Mouse (Mus musculus): ENCODE data around the gene Adcyap1r1. TPM values are rescaled to one million over a fixed set of nuclear protein-coding genes. Genes with fewer than 3 reads are reported as not detected.

Gene Adcyap1r1
- total and polyA plus RNA-seq, 3 experiments = not detected

- dilution Hi-C loops (cut with MboI; ENCODE audit: extremely low pct_ligation_motif_present, extremely low pct_unique_long_range_greater_than_20kb, low sequenced_read_pairs) = no loop called here
- Histone ChIP-seq H3K36me3 (replicated peaks in 1 of 2; ENCODE audit: control insufficient read depth in 1 of 2, insufficient read depth in 1 of 2, low read length in 1 of 2) (no peaks in the 10 kb centered on the region), H3K9me3 (replicated peaks; ENCODE audit: low read length) (peaks cover 6% of the 10 kb centered on the region), H3K4me3 (replicated peaks in 1 of 3; ENCODE audit: low read depth in 2 of 3, low read length in 2 of 3, poor library complexity in 1 of 3) (no peak overlapping the region), H3K27me3 (replicated peaks) (peaks cover 2% of the 10 kb centered on the region), H3K27ac (ENCODE audit: insufficient read depth, low read depth) (no peak overlapping the region), H3K4me1 (ENCODE audit: control insufficient read depth in 1 of 2, insufficient read depth in 2 of 2) (peaks cover 0 to 19% of the 10 kb centered on the region in 2 experiments; a peak in 2 of 4 replicates), H3K9ac (ENCODE audit: insufficient read depth, low read depth) (no peak overlapping the region), H3K79me2 (replicated peaks; ENCODE audit: control insufficient read depth, extremely low read depth, insufficient read depth, poor library complexity, severe bottlenecking) (no peaks in the 10 kb centered on the region), H3K4me2 (ENCODE audit: insufficient read depth, low read depth, poor library complexity, severe bottlenecking) (peak overlapping the region; percentile 38; the same call in 1 of the 2 replicates)
- in situ Hi-C loops (cut with MboI; ENCODE audit: low pct_ligation_motif_present, low pct_unique_long_range_greater_than_20kb, low sequenced_read_pairs) = loop anchor here (5.0 to 25.0 kb wide), 3 partner anchors 119 to 426 kb away; no protein-coding TSS in a partner anchor
- TF ChIP-seq SMC3 (IDR thresholded peaks at IDR 0.05; ENCODE audit: low read depth, low read length) = peak; percentile 30; the same call in 1 of the 2 replicates
- TF ChIP-seq CTCF (conservative IDR thresholded peaks at IDR 0.05 in 1 of 2, IDR thresholded peaks at IDR 0.05 in 1 of 2; ENCODE audit: low read depth in 2 of 2, low read length in 2 of 2) = peak; percentile 40 to 69
- TF ChIP-seq RAD21 (IDR thresholded peaks at IDR 0.05; ENCODE audit: low read depth, low read length) = peak; percentile 66
- TF ChIP-seq SIN3A (IDR thresholded peaks at IDR 0.05; ENCODE audit: low read length) = no peak
- DNase-seq (ENCODE audit: extremely low read depth) = peak; percentile 64
Measured at GRCm38 (mm10) chr6:55511212-55512065, 59.7 kb downstream of the Adcyap1r1 start.

- dilution Hi-C loops (cut with MboI; ENCODE audit: extremely low pct_ligation_motif_present, extremely low pct_unique_long_range_greater_than_20kb, low sequenced_read_pairs) (no loop called here), in situ Hi-C loops (cut with MboI; ENCODE audit: low pct_ligation_motif_present, low pct_unique_long_range_greater_than_20kb, low sequenced_read_pairs) (loop anchor here (5.0 to 25.0 kb wide), 3 partner anchors 120 to 425 kb away; no protein-coding TSS in a partner anchor)
- no peaks in the 10 kb centered on the region for H3K79me2 ChIP-seq (replicated peaks; ENCODE audit: control insufficient read depth, extremely low read depth, insufficient read depth, poor library complexity, severe bottlenecking)
- no peaks in the 10 kb centered on the region for H3K36me3 ChIP-seq (replicated peaks in 1 of 2; ENCODE audit: control insufficient read depth in 1 of 2, insufficient read depth in 1 of 2, low read length in 1 of 2)
- no peak for TF ChIP-seq POLR2AphosphoS2 (IDR thresholded peaks at IDR 0.05; ENCODE audit: low read depth, low read length)
- peak; percentile 50; the same call in 1 of the 2 replicates for TF ChIP-seq MAFK (IDR thresholded peaks at IDR 0.05; ENCODE audit: insufficient replicate concordance, low read length)
- no peak for TF ChIP-seq HCFC1 (IDR thresholded peaks at IDR 0.05; ENCODE audit: low read depth, low read length)
- peak; percentile 77 for TF ChIP-seq IRF4 (IDR thresholded peaks at IDR 0.05; ENCODE audit: low read depth, low read length)
- TF ChIP-seq RCOR1 (conservative IDR thresholded peaks at IDR 0.05; ENCODE audit: low read depth, low read length) = no peak
- no peak for TF ChIP-seq MAZ (IDR thresholded peaks at IDR 0.05; ENCODE audit: low read depth, low read length)
- no peak for TF ChIP-seq TCF12 (IDR thresholded peaks at IDR 0.05; ENCODE audit: low read depth, low read length)
- no peak for TF ChIP-seq SIN3A (IDR thresholded peaks at IDR 0.05; ENCODE audit: low read length)
- peak; percentile 36; the same call in 1 of the 2 replicates for TF ChIP-seq BHLHE40 (IDR thresholded peaks at IDR 0.05; ENCODE audit: low read depth, low read length)
- peak; percentile 84 for TF ChIP-seq EP300 (IDR thresholded peaks at IDR 0.05; ENCODE audit: low read length)
- TF ChIP-seq JUND (conservative IDR thresholded peaks at IDR 0.05; ENCODE audit: low read depth, low read length) = peak; percentile 65; the same call in 1 of the 2 replicates
- no peak for TF ChIP-seq ZNF384 (IDR thresholded peaks at IDR 0.05; ENCODE audit: low read depth, low read length)
- TF ChIP-seq UBTF (IDR thresholded peaks at IDR 0.05; ENCODE audit: low read depth, low read length) = no peak
- no peak for TF ChIP-seq PAX5 (IDR thresholded peaks at IDR 0.05; ENCODE audit: low read length)
- no peak for TF ChIP-seq TBP (conservative IDR thresholded peaks at IDR 0.05; ENCODE audit: low read depth, low read length)
- 0 out of 2 replicates have a peak, but pooled peaks have one; percentile 27 for TF ChIP-seq JUN (IDR thresholded peaks at IDR 0.05; ENCODE audit: insufficient read depth, low read depth, low read length)
- DNase-seq (ENCODE audit: extremely low read depth) = peak; percentile 73
- no peak overlapping the region for H3K9ac ChIP-seq (ENCODE audit: insufficient read depth, low read depth)
- H3K9me3 ChIP-seq (replicated peaks; ENCODE audit: low read length) = peaks cover 6% of the 10 kb centered on the region
- H3K4me1 ChIP-seq (ENCODE audit: control insufficient read depth in 1 of 2, insufficient read depth in 2 of 2) = peaks cover 0 to 19% of the 10 kb centered on the region in 2 experiments; a peak in 2 of 4 replicates
- peaks cover 2% of the 10 kb centered on the region for H3K27me3 ChIP-seq (replicated peaks)
- H3K4me3 ChIP-seq (replicated peaks in 1 of 3; ENCODE audit: low read depth in 2 of 3, low read length in 2 of 3, poor library complexity in 1 of 3) = no peak overlapping the region
- no peak overlapping the region for H3K27ac ChIP-seq (ENCODE audit: insufficient read depth, low read depth)
- H3K4me2 ChIP-seq (ENCODE audit: insufficient read depth, low read depth, poor library complexity, severe bottlenecking) = peak overlapping the region; percentile 38; the same call in 1 of the 2 replicates
Measured at GRCm38 (mm10) chr6:55512066-55512703, 60.4 kb downstream of the Adcyap1r1 start.

All from CH12.LX (cell line).